Mouse (Mus musculus) heart, adult 2 months (tissue): Measurements from ENCODE around the gene Chit1.

Source experiments
- CTCF ChIP-seq: fragments of 200-600 bp; IDR thresholded peaks from 2 replicates; pipeline ENCODE4 v1.8.1; 2022; ENCODE audit warnings: antibody characterized with exemption, mild to moderate bottlenecking, moderate library complexity
- POLR2A ChIP-seq: fragments of 200-500 bp; IDR thresholded peaks from 2 replicates; pipeline ENCODE4 v1.6.1; 2011; ENCODE audit warnings: mild to moderate bottlenecking, low read depth, low read length, control low read depth; ENCODE audit not compliant: insufficient read depth

GRCm38 (mm10) chr1:134096264-134096934 is 14.6 kb upstream of the Chit1 start:
- TF ChIP-seq POLR2A (no peak), CTCF (no peak)
